Mouse (Mus musculus) c-Kit-positive CD71-negative TER-119-negative erythroid progenitor cells, embryonic 14.5 days (primary cell): ENCODE data around the gene Nepn.

Experiments
- DNase-seq: peaks from one replicate; pipeline ENCODE4 v3.0.0-alpha.2; 2013; ENCODE audit warnings: low read depth

Gene Nepn

DNA sequence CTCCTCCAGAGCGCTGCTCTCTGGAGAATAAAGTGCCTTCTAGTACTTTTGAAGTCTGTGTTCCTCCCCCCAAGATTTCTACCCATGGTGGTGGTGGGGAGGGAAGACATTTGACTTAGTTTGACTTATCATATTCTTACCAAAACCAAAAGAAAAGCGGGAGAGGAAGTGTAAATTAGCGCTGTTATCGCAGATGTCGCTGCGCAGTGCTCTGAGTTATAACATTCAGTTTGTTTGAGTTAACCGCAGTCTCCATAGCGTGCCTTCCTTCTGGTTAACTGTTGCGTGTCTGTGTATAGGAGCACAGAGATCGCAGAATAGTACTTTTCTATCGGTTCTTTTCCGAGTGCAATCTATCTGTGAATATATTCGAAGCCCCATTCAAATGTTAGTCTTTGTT is 16.4 kb downstream of the Nepn start:
- no peak for DNase-seq

- DNase-seq = no peak
Observed at GRCm38 (mm10) chr10:52407526-52407925, 18.8 kb downstream of the Nepn start.

- no peak for DNase-seq
Observed at GRCm38 (mm10) chr10:52415020-52415419, 26.2 kb downstream of the Nepn start.

- DNase-seq = no peak
Observed at GRCm38 (mm10) chr10:52416458-52416857, 27.7 kb downstream of the Nepn start.

DNA sequence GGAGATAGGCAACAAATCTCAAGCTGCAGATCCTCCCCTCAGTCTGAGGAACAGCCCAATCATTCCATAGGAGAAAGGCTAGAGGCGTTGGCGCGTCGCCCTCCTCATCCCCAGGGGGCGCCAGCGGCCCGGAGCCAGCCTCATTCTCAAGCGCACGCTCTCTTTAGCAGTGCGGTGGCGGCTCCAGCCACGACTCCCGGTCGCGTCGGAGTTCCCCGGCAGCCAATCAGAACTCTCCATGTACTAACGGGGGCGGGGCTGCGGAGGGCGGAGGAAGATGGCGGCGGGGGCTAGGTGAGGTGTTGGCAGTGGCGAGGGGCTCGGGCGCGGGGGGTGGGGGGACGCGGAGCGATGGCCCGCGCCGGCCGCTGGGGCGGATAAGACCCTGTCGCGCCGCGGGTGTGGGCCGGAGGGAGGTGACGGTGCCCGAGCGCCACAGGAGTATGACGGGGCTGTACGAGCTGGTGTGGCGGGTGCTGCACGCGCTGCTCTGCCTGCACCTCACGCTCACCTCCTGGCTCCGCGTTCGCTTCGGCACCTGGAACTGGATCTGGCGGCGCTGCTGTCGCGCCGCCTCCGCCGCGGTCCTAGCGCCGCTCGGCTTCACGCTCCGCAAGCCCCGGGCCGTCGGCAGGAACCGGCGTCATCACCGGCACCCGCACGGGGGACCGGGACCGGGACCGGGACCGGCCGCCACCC is 28.7 kb downstream of the Nepn start, which contains the start of gene Nus1:
Gene Nus1 (plus strand): TSS at position 249 of the 699 bp plus-strand sequence.
- peak; percentile 94 for DNase-seq

DNA sequence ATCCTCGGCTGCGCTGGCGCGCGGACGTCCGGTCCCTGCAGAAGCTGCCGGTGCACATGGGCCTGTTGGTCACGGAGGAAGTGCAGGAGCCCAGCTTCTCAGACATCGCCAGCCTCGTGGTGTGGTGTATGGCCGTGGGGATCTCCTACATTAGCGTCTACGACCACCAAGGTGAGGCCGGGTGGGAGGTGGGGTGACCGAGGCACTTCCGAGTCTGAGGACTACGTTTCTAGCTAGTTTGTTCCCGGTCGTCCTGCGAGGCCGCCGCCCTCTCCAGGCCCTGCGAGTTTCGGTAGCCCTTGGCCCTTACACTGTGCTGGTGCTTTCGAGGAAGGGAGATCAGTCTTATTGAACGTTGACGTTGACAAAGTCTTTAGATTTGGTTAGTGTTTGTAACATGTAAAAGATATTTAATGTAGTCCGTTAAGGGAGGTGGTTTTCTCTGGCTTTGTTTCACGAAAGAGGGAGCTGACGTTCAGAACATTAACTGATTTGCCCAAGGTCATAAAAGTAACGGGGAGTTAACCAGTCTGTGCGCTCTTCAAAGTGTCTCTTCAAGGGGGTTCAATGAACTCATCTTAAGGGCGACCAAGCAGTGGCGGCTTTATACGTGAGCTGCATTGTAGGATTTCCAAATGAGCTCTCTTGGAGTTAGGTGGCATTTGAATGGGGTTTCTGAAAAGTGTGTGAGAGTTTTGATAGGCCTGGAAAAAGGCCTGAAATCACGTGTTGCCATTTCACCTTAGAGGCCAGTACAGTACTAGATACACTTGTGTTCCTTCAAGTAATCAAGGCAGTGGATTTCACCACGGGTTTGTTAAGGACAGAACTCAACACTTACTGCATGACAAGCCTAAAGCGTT is 29.5 kb downstream of the Nepn start:
- peak; percentile 7 for DNase-seq

GRCm38 (mm10) chr10:52418931-52419330 is 30.2 kb downstream of the Nepn start:
- DNase-seq = no peak

GRCm38 (mm10) chr10:52419402-52419801 is 30.6 kb downstream of the Nepn start:
- DNase-seq = no peak

GRCm38 (mm10) chr10:52420526-52420925 is 31.8 kb downstream of the Nepn start:
- DNase-seq = no peak

DNA sequence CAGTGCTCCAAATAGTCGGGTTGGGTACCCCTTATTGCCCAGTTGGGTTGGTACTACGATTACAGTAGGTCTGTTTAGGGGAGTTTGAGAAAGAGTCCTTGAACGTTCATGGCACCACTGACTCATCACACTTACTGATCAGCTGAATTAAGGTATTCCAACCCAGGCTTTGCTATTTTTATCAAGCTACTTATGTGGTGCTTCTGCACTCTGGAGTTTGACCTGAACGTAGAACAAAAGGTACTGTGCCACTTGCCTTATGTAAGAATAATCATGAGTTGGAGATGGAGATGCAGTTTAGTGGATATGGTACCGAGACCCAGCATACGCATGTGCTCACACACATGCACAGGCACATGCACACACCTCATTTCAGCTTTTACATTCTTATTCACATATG is 32.9 kb downstream of the Nepn start:
- no peak for DNase-seq

GRCm38 (mm10) chr10:52423097-52423496 is 34.3 kb downstream of the Nepn start:
- DNase-seq = peak; percentile 7

DNA sequence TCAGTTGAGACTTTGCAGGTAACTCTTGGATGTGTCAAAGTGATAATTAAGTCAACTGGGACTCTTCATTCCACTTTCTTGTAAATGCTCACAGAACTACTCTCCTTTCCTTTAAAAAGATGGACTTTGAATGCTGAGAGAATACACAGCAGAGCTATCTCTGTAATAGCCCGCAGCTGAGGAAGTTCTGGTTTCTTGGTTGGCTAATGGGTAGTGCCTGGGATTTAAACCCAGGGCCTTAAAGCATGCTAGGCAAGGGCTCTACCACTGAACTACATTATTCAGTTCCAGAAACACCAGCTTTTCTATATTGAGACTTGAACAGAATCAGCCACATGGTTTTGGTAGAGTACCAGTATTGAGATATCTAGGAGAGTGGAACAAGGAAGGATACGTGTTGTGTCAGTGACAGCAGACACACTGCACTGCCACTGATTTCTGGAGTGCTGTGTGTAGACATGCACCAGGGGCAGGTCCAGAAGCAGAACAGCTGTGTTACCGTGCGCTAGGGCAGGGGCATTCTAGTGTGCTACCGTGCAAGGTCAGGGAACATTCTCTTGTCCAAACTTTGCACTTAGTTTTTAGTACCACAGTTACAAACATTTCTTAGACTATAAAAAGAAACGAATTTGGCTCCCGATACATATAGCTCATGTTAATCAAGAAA is 37.7 kb downstream of the Nepn start:
- DNase-seq = no peak

DNA sequence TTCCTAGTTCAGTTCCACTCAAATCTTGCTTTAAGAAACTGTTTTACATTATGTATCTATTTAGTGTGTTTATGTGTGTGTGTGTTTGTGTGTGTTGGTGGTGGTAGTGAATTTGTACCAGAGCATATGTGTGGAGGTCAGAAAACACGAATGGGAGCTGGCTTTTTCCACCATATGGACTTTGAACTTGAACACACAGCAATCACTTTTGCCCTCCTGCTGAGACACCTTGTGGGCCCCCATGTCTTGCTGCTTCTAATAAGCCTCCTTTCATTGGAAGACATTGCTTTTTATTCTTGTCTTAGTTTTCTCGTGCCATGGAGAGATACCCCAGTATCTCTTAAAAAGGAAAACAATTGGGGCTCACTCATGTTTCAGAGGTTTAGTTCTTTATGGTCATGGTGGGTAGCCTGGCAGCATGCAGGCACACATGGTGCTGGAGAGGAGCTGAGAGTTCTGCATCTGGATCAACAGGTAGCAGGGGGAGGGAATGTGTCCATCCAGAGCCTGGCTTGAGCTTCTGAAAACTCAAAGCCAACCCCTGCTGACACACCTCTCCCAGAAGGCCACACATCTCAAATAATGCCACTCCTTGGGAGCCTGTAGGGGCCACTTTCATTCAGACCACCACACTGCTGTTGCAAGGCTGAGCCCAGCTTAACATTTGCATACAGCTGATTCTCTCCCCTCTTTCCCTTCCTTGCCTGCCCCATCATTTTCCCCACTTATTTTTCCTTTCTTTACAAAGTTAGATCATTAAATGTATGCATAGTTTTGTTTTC is 39.1 kb downstream of the Nepn start:
- DNase-seq = no peak

DNA sequence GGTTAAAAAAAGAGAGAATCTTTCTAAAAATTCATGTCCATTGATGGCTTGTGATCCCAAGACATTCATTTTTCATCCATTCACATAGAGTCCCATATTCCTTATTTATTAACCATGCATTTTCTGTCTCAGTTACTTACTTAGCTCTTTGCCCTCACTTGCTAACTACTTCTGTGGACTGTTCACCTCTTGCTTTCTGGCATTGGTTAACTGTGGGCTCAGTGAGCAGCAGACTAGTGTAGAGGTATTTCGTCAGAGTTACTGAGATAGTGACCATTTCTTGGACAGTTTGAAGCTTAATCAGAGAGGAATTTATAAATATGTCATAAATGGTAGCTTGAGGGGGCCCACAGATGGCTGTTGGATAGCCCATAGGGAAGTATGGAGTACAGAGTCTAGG is 42.2 kb downstream of the Nepn start:
- DNase-seq = no peak

DNA sequence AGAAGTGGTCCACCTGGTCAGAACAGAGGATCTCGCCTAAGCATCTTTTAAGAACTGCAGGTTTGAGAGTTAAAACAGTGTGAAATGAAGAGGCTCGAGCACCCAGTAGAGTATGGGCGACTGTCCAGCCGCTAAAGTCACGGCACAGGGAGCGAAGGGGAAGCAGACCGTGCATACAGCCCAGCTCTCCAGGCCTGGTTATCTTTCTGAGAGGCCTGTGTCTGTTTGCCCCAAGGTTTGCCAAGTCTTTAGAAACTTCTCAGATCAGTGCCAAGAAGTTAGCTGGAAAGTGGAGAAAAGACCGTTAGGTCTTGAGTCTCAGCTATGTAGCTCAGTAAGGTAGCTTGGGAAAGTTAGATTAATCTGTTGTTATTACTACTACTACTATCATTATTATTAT is 46.1 kb downstream of the Nepn start:
- no peak for DNase-seq
